8 mouse cellular contexts compared by ENCODE assay signal in genomic region chr10:39291747-39292198, GRCm38 (mm10).
A peak's percentile ranks its signal among the peaks of the same experiment; 100 is the strongest.
DNase-seq lines count a peak whose midpoint lies in the region; ATAC-seq and TF ChIP-seq lines count a peak whose summit lies in the region.

No protein-coding gene starts in this region.

- peak; percentile 79 to 86 for DNase-seq in cerebellum, postnatal 10 days
- DNase-seq in cerebellum, adult 11-12 months: no peak
- DNase-seq in right cerebral cortex, postnatal 4 days: peak; percentile 54
- no peak for DNase-seq in right cerebral cortex, postnatal 25 days
- DNase-seq in midbrain, postnatal 0 days (ENCODE audit: low spot score): peak; percentile 59

- H3K4me1 ChIP-seq in intestine, embryonic 15.5 days (replicated peaks): peaks cover 18% of the 10 kb centered on the region
- no peaks in the 10 kb centered on the region for H3K4me1 ChIP-seq in midbrain, postnatal 0 days (ENCODE audit: insufficient read depth, low read length)

- H3K9ac ChIP-seq in intestine, embryonic 15.5 days: no peak overlapping the region
- no peak overlapping the region for H3K9ac ChIP-seq in midbrain, postnatal 0 days (replicated peaks; ENCODE audit: low read length, poor library complexity, severe bottlenecking)

- no peaks in the 10 kb centered on the region for H3K9me3 ChIP-seq in intestine, embryonic 15.5 days
- no peaks in the 10 kb centered on the region for H3K9me3 ChIP-seq in midbrain, postnatal 0 days (ENCODE audit: low read length)

- peak; percentile 53; the same call in 1 of the 2 replicates for ATAC-seq in intestine, embryonic 15.5 days
- 0 out of 2 replicates have a peak, but pooled peaks have one; percentile 41 for ATAC-seq in midbrain, postnatal 0 days (ENCODE audit: low FRiP score)
- no peak for ATAC-seq in erythroid progenitor cell, adult 5-6 weeks (replicated peaks; ENCODE audit: low FRiP score, poor library complexity, severe bottlenecking)
- ATAC-seq in monocyte, adult 5-6 weeks (replicated peaks; ENCODE audit: insufficient number of reproducible peaks, low FRiP score, low TSS enrichment, poor library complexity, severe bottlenecking): no peak

- H3K4me3 ChIP-seq in intestine, embryonic 15.5 days (replicated peaks): no peak overlapping the region
- H3K4me3 ChIP-seq in midbrain, postnatal 0 days (ENCODE audit: low read depth, low read length): no peak overlapping the region

- H3K36me3 ChIP-seq in intestine, embryonic 15.5 days: no peaks in the 10 kb centered on the region
- no peaks in the 10 kb centered on the region for H3K36me3 ChIP-seq in midbrain, postnatal 0 days (ENCODE audit: insufficient read depth, low read length)

- H3K27ac ChIP-seq in intestine, embryonic 15.5 days: peak overlapping the region; percentile 71; the same call in 1 of the 2 replicates
- no peak overlapping the region for H3K27ac ChIP-seq in midbrain, postnatal 0 days (ENCODE audit: low read depth, low read length)

- WGBS in intestine, embryonic 15.5 days: 55% methylated on average over 9 of the region's 9 CpGs
- 66% methylated on average over 9 of the region's 9 CpGs for WGBS in midbrain, postnatal 0 days

- no peak for TF ChIP-seq CTCF in midbrain, postnatal 0 days (IDR thresholded peaks at IDR 0.05)

- no peak overlapping the region for H3K4me2 ChIP-seq in intestine, embryonic 15.5 days (replicated peaks)
- no peak overlapping the region for H3K4me2 ChIP-seq in midbrain, postnatal 0 days (ENCODE audit: low read depth, low read length, poor library complexity, severe bottlenecking)

- H3K27me3 ChIP-seq in intestine, embryonic 15.5 days (replicated peaks): no peaks in the 10 kb centered on the region
- no peaks in the 10 kb centered on the region for H3K27me3 ChIP-seq in midbrain, postnatal 0 days (ENCODE audit: insufficient read depth, low read length)

Comparison
In these comparisons a context has a peak if more than half of its experiments do, and no peak if none do; other contexts are left out.
1. DNase-seq: peak in cerebellum, postnatal 10 days (2 of 2), right cerebral cortex, postnatal 4 days (single experiment) and midbrain, postnatal 0 days (single experiment); none in cerebellum, adult 11-12 months (single experiment) and right cerebral cortex, postnatal 25 days (single experiment).
2. ATAC-seq: peak in intestine, embryonic 15.5 days (single experiment) and midbrain, postnatal 0 days (single experiment); none in erythroid progenitor cell, adult 5-6 weeks (single experiment) and monocyte, adult 5-6 weeks (single experiment).